Comparison of ENCODE assay signal across 11 mouse cellular contexts in genomic region chr1:119590041-119590440, GRCm38 (mm10). TPM values are rescaled to one million over a fixed set of nuclear protein-coding genes. Genes with fewer than 3 reads are reported as not detected.
DNase-seq lines count a peak whose midpoint lies in the region; ATAC-seq lines count a peak whose summit lies in the region.
"Had no signal": no experiment of that assay in that cellular context is flagged by ENCODE, and none has a peak within 500 bp of the region (broad histone marks: within the 10 kb centered on the region; RNA-seq: fewer than 3 reads in every experiment).

No protein-coding gene starts in this region.

- no peak for ATAC-seq in forebrain, embryonic 12.5 days (ENCODE audit: low FRiP score)

- WGBS in forebrain, embryonic 12.5 days, result 94% methylated on average over 2 of the region's 2 CpGs

- no peaks in the 10 kb centered on the region for H3K4me1 ChIP-seq in forebrain, embryonic 12.5 days
- H3K4me1 ChIP-seq: limb, embryonic 10.5 days had no signal

- H3K9me3 ChIP-seq in forebrain, embryonic 12.5 days, result no peaks in the 10 kb centered on the region
- H3K9me3 ChIP-seq: limb, embryonic 10.5 days had no signal

- no peaks in the 10 kb centered on the region for H3K27me3 ChIP-seq in forebrain, embryonic 12.5 days
- H3K27me3 ChIP-seq: CH12.LX had no signal

- H3K27ac ChIP-seq in forebrain, embryonic 12.5 days, result no peak overlapping the region
- H3K27ac ChIP-seq: limb, embryonic 10.5 days had no signal

- H3K4me3 ChIP-seq in forebrain, embryonic 12.5 days (replicated peaks), result no peak overlapping the region
- H3K4me3 ChIP-seq: limb, embryonic 10.5 days had no signal

- DNase-seq in kidney, adult 11 months, result peak; percentile 79
- DNase-seq in kidney, postnatal 4 days, result no peak
- peak; percentile 26 for DNase-seq in NIH3T3 (ENCODE audit: low read depth)
- peak; percentile 43 for DNase-seq in fat pad, adult 2 months (ENCODE audit: extremely low read depth, low read depth, low spot score)
- DNase-seq in kidney, postnatal 36 days, result peak; percentile 70 to 81
- no peak for DNase-seq in neural tube, embryonic 10.5 days (ENCODE audit: extremely low spot score, low spot score)
- DNase-seq: cerebellum, postnatal 25 days; thymus, postnatal 36 days had no signal

- no peak overlapping the region for H3K9ac ChIP-seq in forebrain, embryonic 12.5 days

- H3K4me2 ChIP-seq in forebrain, embryonic 12.5 days, result no peak overlapping the region

- no peaks in the 10 kb centered on the region for H3K36me3 ChIP-seq in forebrain, embryonic 12.5 days (replicated peaks)

RNA-seq across cellular contexts. Expression of gene Epb41l5, which starts 58.8 kb away (rescaled TPM):
- polyA plus RNA-seq in forebrain, embryonic 12.5 days (2016; fragmentation: Nextera tagmentation; extraction: Ambion mirVana), result 38.0 and 41.8 TPM in 2 replicates

Comparison
In these comparisons a context has a peak if more than half of its experiments do, and no peak if none do; other contexts are left out.
1. DNase-seq: peak in kidney, adult 11 months (single experiment), NIH3T3 (single experiment), fat pad, adult 2 months (single experiment) and kidney, postnatal 36 days (2 of 2); none in kidney, postnatal 4 days (0 of 2) and neural tube, embryonic 10.5 days (single experiment).